Mouse (Mus musculus) heart, adult 8-10 months (tissue): ENCODE data around the gene Padi6. TPM values are rescaled to one million over a fixed set of nuclear protein-coding genes. Genes with fewer than 3 reads are reported as not detected.

Source experiments
- DNase-seq: peaks from one replicate; pipeline ENCODE4 v3.0.0; 2022; ENCODE audit warnings: low spot score
- total RNA-seq, 4 experiments: library from RNA; stranded (reverse); gene quantifications; 2 replicates each; pipeline ENCODE4 v1.2.4; 2022

The Padi6 gene
- total RNA-seq, 4 experiments from 2014 or later = not detected

DNA sequence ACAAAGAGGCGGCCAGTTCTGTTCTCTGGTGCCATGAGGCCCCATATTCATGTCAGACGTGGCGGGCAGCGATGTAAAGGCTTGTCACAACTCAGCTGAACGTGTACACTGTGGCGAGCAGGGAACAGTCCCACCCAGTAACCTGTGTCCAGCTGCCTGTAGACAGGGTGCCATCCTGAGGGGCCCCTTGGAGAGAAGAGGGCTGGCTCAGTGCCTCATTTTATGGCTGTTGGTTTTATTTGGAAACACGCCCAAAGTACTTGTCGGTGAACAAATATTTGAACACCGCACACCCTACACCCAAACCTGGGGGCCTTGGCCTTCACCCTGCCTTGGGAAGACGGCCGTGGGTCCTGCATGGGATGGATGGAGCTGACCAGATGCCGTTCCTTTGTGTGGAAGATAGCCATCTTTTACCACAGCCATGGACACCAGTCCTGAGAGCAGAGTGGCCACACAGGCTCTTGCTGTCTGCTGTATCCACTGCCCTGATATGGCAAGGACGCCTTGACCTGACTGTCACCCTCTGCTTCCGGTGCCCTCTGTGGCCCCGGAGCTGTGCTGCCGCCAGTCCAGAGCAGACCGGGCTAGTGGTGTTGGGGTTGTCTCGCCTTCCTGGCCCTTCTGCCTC lies 34.0 kb downstream of the Padi6 start:
- DNase-seq = no peak

DNA sequence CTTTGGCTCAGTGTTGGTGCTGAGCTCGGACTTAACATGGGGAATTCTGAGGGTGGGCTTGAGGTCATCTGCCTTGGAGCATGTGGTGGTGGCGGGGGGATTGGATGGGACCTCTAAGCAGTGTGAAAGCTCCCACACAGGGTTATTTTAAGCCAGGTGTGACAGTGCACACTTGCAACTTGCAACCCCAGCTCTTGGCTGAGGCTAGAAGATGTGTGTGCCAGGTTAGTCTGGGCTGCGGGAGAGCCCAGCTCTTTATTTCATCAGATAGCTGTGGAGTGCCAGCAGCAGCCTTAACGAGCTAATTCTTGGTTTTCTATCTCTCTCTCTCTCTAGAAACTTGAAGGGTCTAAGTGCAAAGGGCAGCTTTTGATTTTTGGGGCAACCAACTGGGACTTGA lies 34.8 kb downstream of the Padi6 start:
- no peak for DNase-seq

DNA sequence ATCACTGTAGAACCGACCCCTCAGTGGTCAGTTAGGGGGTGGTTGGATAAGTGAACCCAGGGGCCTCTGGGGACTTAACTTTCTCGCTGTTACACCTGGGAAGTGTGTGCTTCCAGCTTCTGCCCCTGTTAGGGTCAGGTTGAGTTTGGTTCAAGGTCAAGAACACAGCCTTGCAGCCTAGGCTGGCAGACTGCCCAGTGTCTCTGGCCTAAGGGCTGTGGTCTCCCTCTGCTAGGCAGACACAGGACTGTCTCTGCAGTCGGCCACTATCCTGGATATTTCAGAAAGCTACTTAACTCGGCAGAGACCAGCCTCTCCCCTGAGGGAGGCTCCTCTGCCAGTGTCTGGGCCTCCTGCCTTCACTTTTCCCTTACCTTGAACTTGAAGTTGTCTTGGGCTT lies 38.3 kb downstream of the Padi6 start:
- no peak for DNase-seq

DNA sequence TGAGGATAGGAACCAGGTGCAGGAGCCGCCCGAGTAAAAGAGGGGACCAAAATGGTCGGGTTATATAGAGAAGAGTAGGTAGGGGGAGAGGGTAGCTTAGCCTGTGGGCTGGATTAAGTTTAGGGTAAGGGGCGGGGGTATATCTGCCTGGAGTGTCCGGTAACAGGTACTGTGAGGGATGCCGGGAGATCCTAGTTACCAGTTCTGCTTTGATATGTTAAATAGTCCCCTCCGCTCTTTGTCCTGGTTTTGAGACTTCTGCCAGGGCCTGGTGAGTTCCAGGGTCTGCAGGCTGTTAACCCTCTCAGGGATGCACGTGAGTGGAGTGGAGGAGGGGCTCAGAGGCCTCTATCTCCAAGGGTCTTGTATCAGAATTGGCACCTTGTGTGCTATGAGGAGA lies 38.8 kb downstream of the Padi6 start:
- DNase-seq = no peak

DNA sequence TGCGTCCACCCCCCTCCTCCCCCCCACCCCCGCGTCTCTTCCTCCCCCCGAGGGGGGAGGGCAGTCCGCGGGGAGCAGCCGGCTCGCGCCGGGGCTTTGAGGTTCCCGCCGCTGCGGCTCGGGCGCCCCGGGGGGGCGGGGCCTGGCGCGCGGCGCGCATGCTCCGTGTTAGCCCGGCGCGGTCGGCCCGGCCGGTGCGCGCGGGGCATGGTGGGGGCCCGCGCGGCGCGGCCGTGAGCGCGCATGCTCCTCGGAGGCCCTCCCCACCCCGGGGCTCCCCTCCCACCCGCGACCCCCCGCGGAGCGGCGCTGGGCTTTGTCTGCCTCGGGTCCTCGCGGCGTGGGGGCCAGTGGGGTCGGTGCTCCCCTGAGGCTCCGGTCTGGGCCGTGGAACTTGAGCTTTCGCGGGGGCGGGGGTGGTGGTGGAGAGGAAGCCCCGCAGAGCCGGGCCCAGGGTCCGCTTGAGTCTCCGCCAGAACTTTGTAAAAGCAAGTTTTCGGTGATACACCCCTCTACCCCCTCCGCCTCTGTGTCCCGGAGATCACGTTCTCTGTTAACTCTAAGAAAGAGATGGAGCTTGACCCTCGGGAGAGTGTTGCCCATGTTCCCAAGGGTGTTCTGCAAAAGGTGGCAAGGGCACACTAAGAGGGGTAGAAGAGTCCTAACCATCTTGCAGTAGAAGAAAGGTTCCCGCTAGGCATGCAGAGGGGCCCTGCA lies 39.7 kb downstream of the Padi6 start:
- DNase-seq = peak; percentile 71

DNA sequence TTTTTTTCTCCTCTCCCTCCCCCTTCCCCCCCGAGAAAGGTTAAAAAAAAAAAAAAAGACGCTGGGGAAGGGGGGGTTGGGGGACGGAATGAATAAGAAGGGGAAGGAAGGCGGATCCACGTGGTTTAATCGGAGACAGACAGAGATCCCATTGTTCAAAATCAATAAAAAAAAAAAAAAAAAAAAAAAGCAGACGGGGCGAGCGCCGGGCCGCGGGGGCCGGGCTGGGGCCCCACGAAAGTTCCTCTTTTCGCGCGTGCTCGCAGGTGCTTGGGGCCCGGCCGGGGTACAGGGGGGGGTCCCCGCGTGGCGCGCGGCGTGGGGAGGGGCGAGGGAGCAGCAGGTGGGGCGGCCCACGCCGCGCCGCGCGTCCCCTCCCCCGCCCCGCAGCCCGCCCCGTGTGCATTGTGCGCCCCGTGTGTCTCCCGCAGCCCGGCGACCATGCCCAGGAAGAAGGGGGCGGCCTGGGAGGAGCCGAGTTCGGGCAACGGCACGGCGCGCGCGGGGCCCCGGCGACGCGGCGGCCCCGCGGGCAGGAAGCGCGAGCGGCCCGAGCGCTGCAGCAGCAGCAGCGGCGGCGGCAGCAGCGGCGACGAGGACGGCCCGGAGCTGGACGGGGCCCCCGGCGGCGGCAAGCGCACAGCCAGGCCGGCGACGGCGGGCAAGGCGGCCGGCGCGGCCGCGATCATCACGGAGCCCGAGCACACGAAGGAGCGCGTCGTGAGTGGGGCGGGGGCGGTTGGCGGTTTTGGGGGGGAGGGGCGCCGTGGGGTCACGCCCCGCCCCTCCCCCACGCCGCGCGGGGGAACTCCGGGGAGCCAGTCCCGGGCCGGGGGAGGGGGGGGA lies 40.5 kb downstream of the Padi6 start:
- DNase-seq = no peak

DNA sequence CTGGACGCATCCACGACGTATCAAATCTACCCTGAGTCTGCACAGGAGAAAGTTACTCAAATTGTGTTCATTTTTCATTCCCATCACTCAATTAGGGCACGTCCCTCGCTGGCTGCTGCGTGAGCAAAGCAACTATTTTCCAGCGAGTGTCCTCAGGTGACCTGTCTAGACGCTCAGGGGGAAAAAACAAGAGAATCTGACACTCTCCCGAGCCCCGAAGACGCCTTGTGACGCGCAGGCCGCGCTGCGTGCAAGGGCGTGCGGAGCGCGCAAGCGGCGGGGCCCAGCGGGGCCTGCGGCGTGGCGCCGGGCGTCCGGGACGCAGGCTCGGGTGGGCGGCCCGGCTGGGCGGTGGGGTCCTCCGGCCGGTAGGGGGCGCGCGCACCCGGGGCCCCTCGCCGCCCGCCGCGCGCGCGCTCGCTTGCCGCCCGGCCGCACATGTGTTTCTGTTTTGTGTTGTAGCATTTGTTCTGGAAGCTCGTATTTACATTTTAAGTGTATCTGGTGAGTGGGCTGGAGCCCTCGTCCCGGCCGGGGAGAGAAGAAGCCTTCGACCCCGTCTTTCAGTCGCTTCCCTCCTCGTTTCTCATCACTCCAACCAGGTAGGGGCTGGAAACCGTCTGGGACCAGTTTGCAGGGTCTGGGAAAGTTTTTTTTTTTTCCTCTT lies 41.3 kb downstream of the Padi6 start:
- peak; percentile 69 for DNase-seq

DNA sequence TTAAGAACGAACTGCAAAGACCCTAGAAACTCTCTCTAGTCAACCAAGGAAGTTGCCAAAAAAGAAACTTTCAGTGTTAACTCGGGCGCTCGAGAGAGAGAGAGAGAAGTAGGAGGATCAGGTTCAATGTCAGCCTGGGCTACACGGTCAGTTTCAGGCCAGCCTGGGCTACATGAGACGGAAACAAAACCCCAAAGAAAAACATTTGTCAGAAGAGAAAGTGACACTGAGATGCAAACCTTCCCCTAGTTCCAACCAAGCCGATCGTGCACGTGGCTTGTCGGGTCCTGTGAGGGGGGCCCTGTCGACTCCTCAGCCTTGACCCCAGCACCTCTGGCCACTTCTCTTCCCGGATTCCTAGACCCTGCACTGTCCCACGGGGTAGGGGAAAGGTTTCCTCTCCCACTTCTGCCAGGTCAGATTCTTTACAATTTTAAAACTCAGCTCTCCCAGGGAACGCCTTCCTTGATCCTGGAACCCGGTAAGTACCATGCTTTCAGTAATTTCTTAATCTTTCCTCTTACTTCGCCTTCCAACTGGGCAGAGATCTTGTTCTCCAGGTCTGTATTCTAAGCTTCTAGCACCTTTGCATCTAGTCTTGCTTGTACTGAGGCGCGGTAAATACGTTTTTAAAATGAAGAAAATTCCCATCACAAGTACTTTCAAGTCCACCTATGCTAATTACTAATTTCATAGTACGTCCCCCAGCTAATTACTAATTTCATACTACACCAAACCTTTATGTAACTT lies 42.0 kb downstream of the Padi6 start, which contains the start of gene Rcc2:
TSS of gene Rcc2 (plus strand) at position 273 of the 750 bp plus-strand sequence.
- DNase-seq = no peak

DNA sequence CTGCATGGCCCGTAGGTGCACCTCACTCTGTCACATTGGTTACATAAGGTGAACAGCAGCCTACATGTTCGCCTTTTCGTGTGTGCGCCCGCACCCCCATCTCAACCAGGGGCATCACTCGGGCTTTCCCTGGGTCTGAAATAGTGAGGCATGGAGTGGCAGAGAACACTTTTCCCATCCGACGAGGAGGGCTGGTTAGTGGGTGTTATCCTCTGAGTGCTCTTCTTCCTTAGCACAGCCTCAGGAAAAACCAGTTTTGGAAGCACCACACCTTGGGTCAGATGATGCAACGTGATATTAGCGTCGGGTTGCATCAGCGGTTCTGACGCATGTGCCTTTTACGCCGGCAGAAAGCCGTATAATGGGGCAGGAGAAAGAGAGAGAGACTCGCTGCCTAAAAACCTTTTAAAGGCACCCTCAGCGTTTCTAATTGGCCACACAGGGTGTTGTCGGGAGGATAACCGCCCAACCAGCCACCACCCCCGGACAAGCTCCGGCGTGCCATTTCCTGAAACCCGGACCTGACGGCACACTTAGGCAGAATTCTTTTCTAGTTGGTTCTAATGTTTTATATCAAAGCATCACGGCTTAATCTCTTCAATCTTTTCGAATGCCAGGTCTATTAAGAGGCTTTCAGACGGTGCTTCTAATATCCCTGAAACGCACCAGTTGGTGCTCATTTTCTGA lies 42.9 kb downstream of the Padi6 start:
- peak; percentile 76 for DNase-seq

DNA sequence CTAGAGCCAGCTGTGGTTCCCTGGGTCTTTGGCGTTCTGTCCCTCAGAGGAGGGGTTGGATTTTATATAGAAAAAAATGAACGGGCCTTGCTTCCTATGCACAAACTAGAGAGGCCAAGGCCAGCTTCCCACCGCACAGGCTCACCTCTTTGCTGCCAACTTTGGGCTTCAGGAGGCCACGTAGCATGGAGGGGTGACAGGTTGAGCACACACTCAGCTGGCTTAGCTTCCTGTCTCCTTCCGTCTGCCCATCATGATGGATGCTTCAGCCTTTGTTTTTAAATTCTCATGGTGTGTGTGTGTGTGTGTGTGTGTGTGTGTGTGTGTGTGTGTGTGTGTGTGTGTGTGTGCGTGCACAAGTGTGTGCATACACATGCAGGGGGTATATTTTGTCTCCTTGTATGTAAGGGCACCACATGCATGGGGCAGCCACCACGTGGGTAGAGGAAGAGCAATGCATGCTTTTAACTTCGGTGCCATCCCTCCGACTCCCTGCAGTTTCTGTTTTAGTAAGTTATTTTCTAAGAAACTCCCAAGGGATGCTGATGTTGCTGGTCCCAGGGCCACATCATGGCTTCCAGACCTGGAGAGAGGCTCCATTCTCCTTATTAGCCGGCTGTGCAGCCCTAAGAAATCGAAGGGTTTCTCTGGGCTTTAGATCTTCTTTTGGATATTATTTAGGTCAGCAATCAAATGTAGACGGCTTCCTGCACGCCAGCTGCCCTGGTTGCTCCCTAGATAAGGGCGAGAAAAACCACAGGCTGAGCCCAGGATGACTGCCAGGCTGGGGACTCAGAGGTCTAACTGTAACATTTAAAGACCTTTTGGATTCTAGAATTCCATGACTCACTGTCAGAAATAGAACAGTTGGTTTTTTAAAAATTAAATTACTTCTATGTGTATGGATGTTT lies 46.5 kb downstream of the Padi6 start:
- DNase-seq = no peak

DNA sequence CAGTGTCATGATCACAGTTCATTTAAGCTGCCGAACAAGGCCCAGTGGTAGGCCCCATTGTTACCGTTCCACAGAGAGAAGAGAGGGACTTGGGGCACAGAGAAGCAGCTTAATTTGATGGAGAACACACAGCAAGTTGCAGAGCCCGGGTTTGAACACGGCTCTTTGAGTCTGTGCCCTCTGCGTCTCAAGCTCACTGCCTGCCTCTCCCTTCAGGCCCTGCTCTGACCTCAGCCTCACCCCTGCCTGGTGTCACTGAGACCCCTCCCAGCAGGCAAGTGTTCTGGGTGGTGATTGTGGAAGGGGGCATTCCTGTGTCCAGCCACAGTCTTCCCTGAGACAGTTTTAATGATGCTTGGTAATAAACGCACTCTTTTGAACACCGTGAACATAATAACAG lies 47.3 kb downstream of the Padi6 start:
- DNase-seq = no peak

DNA sequence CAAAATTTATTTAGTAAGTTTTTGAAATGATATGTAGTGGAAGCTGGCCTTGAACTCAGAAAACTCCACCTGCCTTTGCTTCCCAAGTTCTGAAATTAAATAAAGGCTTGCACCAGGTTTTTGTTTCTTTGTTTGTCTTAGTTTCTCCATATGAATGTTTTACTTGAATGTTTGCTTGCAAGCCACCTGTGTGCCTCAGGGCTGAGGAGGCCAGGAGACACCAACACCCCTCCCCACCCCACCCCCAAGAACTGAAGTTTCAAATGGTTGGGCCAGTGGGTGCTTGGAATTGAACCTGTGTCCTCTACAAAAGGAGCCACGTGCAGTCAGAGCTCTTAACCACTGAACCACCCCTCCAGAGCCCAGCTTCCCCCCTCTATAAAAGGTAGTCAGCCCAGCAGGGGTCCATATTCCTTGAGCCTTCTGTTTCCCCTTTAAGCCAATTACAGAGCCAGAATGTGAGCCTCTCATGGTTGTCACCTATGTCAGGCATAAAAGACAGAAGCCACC lies 47.8 kb downstream of the Padi6 start:
- DNase-seq = no peak

DNA sequence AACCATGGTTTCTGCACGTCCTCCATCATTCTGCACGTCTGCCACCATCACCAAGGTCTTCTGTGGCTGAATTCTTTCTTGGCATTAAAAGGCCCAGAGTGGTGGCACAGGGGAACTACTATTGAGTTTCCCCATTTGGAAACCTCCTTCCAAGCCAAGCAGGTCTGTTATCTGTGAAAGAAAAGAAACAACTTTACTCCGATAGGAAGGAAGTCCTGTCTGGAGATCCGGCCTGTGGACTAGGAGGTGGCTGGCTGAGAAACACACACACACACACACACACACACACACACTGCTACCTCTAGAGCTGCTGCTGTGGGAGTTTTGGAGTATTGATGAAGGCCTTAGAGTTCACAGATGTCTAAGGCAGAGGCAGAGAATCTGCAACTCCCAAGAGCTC lies 48.9 kb downstream of the Padi6 start:
- DNase-seq = no peak

DNA sequence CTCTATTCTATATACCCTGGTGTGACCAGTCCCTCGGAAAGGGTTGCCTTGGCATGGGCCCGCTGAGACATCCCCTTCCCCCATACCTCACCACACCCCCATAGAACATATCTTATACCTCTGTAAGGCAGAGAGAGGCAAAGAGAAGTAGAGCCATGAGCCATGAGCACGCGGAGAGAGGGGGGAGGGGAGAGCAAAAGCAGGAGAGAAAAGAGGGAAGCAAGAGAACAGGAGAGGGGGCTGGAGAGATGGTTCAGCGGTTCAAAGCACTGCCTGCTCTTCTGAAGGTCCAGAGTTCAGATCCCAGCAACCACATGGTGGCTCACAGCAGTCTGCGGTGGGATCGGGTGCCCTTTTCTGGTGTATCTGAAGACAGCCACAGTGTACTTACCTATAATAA lies 51.0 kb downstream of the Padi6 start:
- no peak for DNase-seq

DNA sequence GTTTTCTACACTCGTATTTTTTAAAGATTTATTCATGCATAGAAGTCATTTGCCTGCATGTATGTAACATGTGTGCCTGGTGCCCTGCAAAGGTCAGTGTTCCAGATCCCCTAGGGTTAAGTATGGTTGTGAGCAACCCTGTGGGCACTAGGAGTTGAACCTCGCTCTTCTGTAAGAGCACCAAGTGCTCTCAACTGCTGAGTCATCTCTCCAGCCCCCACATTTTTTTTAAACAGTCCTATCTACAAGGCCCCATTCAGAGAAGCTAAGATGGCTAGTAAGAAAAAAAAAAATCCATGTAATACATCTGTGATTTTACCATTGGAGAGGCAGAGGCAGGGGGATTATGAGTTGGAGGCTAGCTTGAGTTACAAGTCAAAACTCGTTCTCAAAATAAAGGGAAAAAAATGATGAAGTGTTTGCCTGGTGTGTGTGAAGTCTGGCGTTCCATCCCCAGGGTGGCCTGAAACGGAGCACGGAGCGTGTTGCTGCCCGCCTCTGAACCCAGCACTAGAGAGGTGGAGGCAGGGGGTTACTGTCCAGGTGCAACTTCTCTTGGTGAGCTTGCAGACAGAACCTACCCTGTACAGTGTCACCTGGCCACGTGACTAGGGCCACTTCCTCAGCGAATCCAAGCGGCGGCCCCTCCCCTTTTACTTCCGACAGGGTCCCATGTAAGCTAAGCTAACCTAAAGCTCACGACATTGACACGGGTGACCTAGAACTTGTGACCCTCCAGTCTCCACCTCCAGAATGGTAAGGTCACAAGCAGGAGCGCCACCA lies 52.4 kb downstream of the Padi6 start:
- no peak for DNase-seq

DNA sequence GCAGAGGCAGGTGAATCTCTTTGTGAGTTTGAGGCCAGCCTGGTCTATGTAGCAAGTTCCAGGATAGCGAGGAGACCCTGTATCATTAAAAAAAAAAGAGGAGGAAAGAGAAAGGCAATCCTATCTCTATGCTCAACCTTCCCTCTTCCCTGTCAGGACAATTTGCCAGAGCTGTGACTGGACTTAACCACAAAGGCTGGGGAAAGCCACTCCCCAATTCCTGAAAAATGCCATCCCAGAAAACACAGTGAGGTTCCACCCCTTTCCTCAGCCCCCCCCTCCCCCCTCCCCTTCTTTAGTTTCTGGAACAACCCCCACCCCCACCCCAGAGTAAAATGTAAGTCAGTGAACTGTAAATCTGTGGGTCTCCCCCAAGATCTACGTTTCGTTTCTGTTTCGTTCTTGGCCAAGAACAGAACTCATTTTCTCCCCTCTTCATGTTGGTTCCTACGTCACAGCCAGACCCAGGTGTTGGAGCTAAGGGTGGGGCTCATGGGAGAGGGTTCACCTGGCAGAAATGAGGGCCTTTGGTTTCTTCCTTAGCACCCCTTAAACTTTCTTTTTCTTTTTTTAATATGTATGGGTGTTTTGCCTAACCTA lies 53.5 kb downstream of the Padi6 start:
- no peak for DNase-seq

DNA sequence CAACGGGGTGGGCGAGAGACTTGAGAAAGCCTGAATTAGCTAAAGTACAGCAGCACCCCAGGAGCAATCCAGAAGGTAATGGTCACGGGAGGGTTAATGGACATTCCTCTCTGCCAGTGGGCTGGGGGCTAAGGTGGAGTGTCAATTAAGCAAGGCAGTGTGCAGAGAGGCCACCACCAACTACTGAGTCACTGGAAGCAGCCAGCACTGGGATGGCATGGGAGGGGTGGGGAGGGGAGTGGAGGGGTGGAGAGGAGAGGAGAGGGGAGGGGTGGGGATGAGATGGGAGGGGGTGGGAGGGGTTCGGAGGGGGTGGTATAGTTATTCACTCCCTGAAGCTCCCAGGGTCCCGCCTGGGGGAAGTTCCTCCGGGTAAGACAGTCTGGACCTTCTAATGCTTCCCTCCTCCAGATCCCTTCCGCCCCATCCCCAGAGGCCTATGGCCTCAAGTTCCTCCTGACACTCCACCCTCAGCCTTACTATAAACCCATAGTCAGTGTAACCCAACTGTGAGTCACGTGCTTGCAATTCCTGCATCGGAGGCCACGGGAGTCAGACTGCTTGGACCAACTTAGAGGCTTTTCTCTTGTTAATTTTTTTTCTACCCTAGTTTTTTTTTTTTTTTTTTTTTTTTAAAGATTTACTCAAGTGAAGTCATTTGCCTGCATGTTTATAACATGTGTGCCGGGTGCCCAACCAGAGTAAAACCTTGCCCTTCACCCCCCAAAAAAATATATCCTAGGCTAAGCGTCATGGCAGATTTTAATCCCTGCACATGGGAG lies 54.2 kb downstream of the Padi6 start:
- no peak for DNase-seq
